Mouse (Mus musculus) frontal cortex, postnatal 14 days (tissue): ENCODE data around the gene Eng.

ENCODE experiments used
- DNase-seq, 2 experiments: peaks; one replicate each; pipeline ENCODE4 v3.0.0; 2022; ENCODE audit warnings: low spot score in 2 of 2

The Eng gene

GRCm38 (mm10) chr2:32646379-32647056 lies at the start of gene Eng:
Gene Eng, plus strand, starts transcription at chr2:32646595.
- DNase-seq, result no peak

- no peak for DNase-seq
Measured at GRCm38 (mm10) chr2:32596725-32597124, 49.7 kb upstream of the Eng start.

- DNase-seq, result no peak
Measured at GRCm38 (mm10) chr2:32597248-32597647, 49.1 kb upstream of the Eng start.

- DNase-seq, result no peak
Measured at GRCm38 (mm10) chr2:32597699-32598098, 48.7 kb upstream of the Eng start.

GRCm38 (mm10) chr2:32598506-32598905 lies 47.9 kb upstream of the Eng start:
- no peak for DNase-seq

- no peak for DNase-seq
Measured at GRCm38 (mm10) chr2:32599409-32599808, 47.0 kb upstream of the Eng start, which contains the start of gene St6galnac6. Gene St6galnac6, plus strand, starts transcription at chr2:32599709.

- DNase-seq, result no peak
Measured at GRCm38 (mm10) chr2:32601417-32602065, 44.9 kb upstream of the Eng start.

GRCm38 (mm10) chr2:32602600-32603054 lies 43.8 kb upstream of the Eng start:
- peak; percentile 84 to 87 for DNase-seq

- no peak for DNase-seq
Measured at GRCm38 (mm10) chr2:32604631-32605030, 41.8 kb upstream of the Eng start.

- DNase-seq, result peak; percentile 61 to 73
Measured at GRCm38 (mm10) chr2:32606161-32607142, 39.9 kb upstream of the Eng start.

GRCm38 (mm10) chr2:32607262-32607947 lies 39.0 kb upstream of the Eng start:
- no peak for DNase-seq

- no peak for DNase-seq
Measured at GRCm38 (mm10) chr2:32608141-32608777, 38.1 kb upstream of the Eng start.

GRCm38 (mm10) chr2:32608778-32609435 lies 37.5 kb upstream of the Eng start:
- no peak for DNase-seq

GRCm38 (mm10) chr2:32610610-32611229 lies 35.7 kb upstream of the Eng start:
- DNase-seq, result no peak

GRCm38 (mm10) chr2:32612274-32612673 lies 34.1 kb upstream of the Eng start:
- no peak for DNase-seq

GRCm38 (mm10) chr2:32617109-32617508 lies 29.3 kb upstream of the Eng start:
- no peak for DNase-seq

- DNase-seq, result no peak
Measured at GRCm38 (mm10) chr2:32617601-32618000, 28.8 kb upstream of the Eng start.

- DNase-seq, result no peak
Measured at GRCm38 (mm10) chr2:32618051-32618450, 28.3 kb upstream of the Eng start.

GRCm38 (mm10) chr2:32620682-32621516 lies 25.5 kb upstream of the Eng start:
- no peak for DNase-seq
